Mouse (Mus musculus) ES-E14 (cell line): Measurements from ENCODE around the gene Tff1. TPM values are rescaled to one million over a fixed set of nuclear protein-coding genes. Genes with fewer than 3 reads are reported as not detected.

Experiments used
- DNase-seq: peaks from one replicate; pipeline ENCODE4 v3.0.0-alpha.2; 2013; ENCODE audit warnings: low read depth, low spot score
- H3K27ac ChIP-seq: 2 replicates; pipeline ENCODE4 v1.5.1; 2012; ENCODE audit warnings: low read depth, mild to moderate bottlenecking, low read length, moderate library complexity, mixed read lengths; ENCODE audit not compliant: poor library complexity, insufficient read depth, severe bottlenecking
- H3K36me3 ChIP-seq: 2 replicates; pipeline ENCODE4 v1.6.1; 2012; ENCODE audit warnings: mild to moderate bottlenecking, low read length, moderate library complexity, mixed read lengths; ENCODE audit not compliant: control insufficient read depth, poor library complexity, insufficient read depth, severe bottlenecking
- H3K4me1 ChIP-seq, 2 experiments: fragments of 150-350 bp in 1 of 2; sonication (generic) in 1 of 2; 2 replicates each; pipeline ENCODE4 v1.6.1; 2012; ENCODE audit warnings: low read length in 2 of 2, mild to moderate bottlenecking in 1 of 2, mixed read lengths in 1 of 2; ENCODE audit not compliant: control insufficient read depth in 2 of 2, insufficient read depth in 2 of 2, poor library complexity in 1 of 2
- H3K4me3 ChIP-seq, 2 experiments: fragments of 150-350 bp in 1 of 2; sonication (generic) in 1 of 2; 2 replicates each; pipeline ENCODE4 v1.5.1; 2012; ENCODE audit warnings: low read length in 2 of 2, low read depth in 1 of 2, mild to moderate bottlenecking in 1 of 2, mixed read lengths in 1 of 2; ENCODE audit not compliant: insufficient read depth in 1 of 2, poor library complexity in 1 of 2, severe bottlenecking in 1 of 2
- H3K9ac ChIP-seq: 2 replicates; pipeline ENCODE4 v1.6.1; 2012; ENCODE audit warnings: low read depth, mild to moderate bottlenecking, low read length, mixed read lengths; ENCODE audit not compliant: poor library complexity, insufficient read depth, severe bottlenecking
- H3K9me3 ChIP-seq: fragments of 150-350 bp; sonication (generic); 2 replicates; pipeline ENCODE4 v1.6.1; 2012; ENCODE audit warnings: low read depth, mild to moderate bottlenecking, low read length; ENCODE audit not compliant: control insufficient read depth, insufficient read depth
- CHD2 ChIP-seq: IDR thresholded peaks from 2 replicates; pipeline ENCODE4 v1.6.1; 2014; ENCODE audit warnings: mild to moderate bottlenecking, low read depth, low read length, inconsistent platforms
- HCFC1 ChIP-seq: IDR thresholded peaks from 2 replicates; pipeline ENCODE4 v1.6.1; 2012; ENCODE audit warnings: low read length, inconsistent platforms, borderline replicate concordance; ENCODE audit not compliant: insufficient read depth
- MAFK ChIP-seq: IDR thresholded peaks from 2 replicates; pipeline ENCODE4 v1.6.1; 2014; ENCODE audit warnings: mild to moderate bottlenecking, low read depth, low read length, inconsistent platforms; ENCODE audit not compliant: insufficient read depth
- ZC3H11A ChIP-seq: IDR thresholded peaks from 2 replicates; pipeline ENCODE4 v1.6.1; 2012; ENCODE audit warnings: low read depth, mild to moderate bottlenecking, inconsistent platforms, low read length, borderline replicate concordance
- ZNF384 ChIP-seq: IDR thresholded peaks from 2 replicates; pipeline ENCODE4 v1.6.1; 2012; ENCODE audit warnings: low read depth, low read length, inconsistent platforms
- in situ Hi-C, 2 experiments: fragments of 600-800 bp; cut with MboI; formaldehyde crosslinking; loops; one replicate each; pipeline ENCODE4 v1.15.1; 2025; ENCODE audit warnings: low sequenced_read_pairs in 2 of 2, inconsistent platforms in 1 of 2; ENCODE audit not compliant: unreplicated experiment in 2 of 2
- total RNA-seq: library from RNA; depleted of rRNA; stranded (reverse); fragments of 300-350 nt; gene quantifications from 2 replicates; pipeline ENCODE4 v1.2.3, GENCODE M21; 2012

The Tff1 gene
- total RNA-seq, 1 experiment, result not detected

- H3K36me3 ChIP-seq, result no peaks in the 10 kb centered on the region
- H3K9me3 ChIP-seq, result no peaks in the 10 kb centered on the region
- in situ Hi-C loops, result no loop called here
- H3K9ac ChIP-seq, result no peak overlapping the region
- no peak overlapping the region for H3K4me3 ChIP-seq
- DNase-seq, result no peak
- no peaks in the 10 kb centered on the region for H3K4me1 ChIP-seq
- no peak overlapping the region for H3K27ac ChIP-seq
- TF ChIP-seq CHD2, result no peak
- no peak for TF ChIP-seq ZC3H11A
- TF ChIP-seq ZNF384, result no peak
- no peak for TF ChIP-seq MAFK
- no peak for TF ChIP-seq HCFC1
Observed at GRCm38 (mm10) chr17:31152512-31152911, 12.6 kb downstream of the Tff1 start.

- H3K9ac ChIP-seq, result no peak overlapping the region
- peaks cover 0 to 6% of the 10 kb centered on the region in 2 experiments; a peak in 1 of 4 replicates for H3K4me1 ChIP-seq
- no peaks in the 10 kb centered on the region for H3K36me3 ChIP-seq
- TF ChIP-seq CHD2 (no peak), ZNF384 (no peak), ZC3H11A (no peak), MAFK (no peak), HCFC1 (no peak)
- H3K9me3 ChIP-seq, result no peaks in the 10 kb centered on the region
- H3K27ac ChIP-seq, result no peak overlapping the region
- H3K4me3 ChIP-seq, result no peak overlapping the region
- no peak for DNase-seq
- in situ Hi-C loops, result no loop called here
Observed at GRCm38 (mm10) chr17:31145998-31146397, 19.1 kb downstream of the Tff1 start.

DNA sequence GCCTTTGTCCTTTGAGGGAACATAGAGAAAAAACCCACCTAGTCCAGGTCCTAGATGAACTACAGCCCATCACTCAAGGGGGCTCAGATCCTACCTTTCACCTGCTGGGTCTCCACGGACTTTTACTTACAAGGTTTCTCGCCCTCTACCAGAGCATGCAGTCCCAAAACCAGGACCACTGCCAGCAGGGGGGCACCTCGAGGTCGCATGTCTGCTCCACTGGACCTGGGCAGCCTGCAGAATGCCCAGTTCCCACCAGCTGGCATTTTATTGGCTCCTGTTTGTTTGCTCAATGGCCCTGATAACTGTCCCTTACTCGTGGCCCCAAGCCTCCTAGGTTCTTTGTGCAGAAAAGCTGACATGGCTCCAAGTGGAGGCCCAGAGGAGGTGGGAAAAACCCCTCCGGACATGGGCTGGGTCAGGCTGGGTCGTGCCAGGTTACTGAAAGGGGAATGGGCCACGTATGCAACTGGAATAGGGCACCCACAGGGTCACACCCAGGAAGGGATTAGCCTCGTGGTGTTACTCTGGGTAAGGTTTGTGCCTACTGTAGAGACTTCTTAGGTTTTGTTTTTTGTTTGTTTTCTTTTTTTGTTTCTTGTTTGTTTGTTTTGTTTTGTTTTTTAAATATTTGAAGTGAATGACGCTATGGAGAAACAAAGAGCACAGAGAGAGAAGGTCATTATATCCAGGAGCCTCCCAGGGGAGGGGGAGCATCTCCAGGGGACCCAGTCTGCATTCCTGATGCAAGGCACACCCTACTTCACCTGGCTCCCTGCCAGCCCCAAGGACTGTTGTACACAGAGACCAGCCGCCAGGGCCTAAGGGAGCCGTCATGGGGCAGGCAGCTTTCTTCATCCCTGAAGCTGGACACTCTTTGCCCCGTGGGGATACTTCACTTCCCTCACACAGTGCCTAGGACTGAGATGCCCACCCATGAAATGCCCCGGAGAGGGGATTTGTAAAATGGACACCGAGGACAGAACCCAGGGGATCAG is 20.7 kb downstream of the Tff1 start, which contains the start of gene Tff2:
TSS of gene Tff2 (minus strand) at position 243 of the 998 bp plus-strand sequence.
- Histone ChIP-seq H3K4me3 (no peak within 1 kb of the TSS), H3K27ac (no peak within 1 kb of the TSS)
- peak; percentile 45 for DNase-seq

DNA sequence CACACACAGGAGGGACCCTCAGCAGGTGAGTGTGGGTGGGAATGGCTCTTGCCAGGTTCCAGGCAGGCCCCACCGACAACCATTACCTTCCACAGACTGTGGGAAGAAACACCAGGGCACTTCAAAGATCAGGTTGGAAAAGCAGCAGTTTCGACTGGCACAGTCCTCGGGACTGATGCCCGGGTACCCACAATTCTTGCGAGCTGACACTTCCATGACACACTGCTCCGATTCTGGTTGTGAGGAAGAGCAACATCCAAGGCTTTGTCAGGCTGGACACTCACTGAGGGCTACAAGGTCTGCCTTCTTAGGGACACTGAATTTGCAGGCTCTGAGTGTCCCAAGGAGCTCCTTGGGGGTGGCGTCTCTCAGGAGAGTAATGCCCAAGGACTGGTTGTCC is 23.0 kb downstream of the Tff1 start:
- TF ChIP-seq HCFC1 (no peak), MAFK (no peak), ZC3H11A (no peak), CHD2 (no peak)
- Histone ChIP-seq H3K9me3 (no peaks in the 10 kb centered on the region), H3K9ac (no peak overlapping the region), H3K36me3 (no peaks in the 10 kb centered on the region), H3K27ac (no peak overlapping the region), H3K4me3 (no peak overlapping the region), H3K4me1 (peaks cover 0 to 6% of the 10 kb centered on the region in 2 experiments; a peak in 1 of 4 replicates)
- no peak for DNase-seq
- in situ Hi-C loops, result no loop called here

More for the DNA sequence above, 20.7 kb downstream of the Tff1 start, which contains the start of gene Tff2:
- TF ChIP-seq ZC3H11A, result no peak
- TF ChIP-seq MAFK, result no peak
- no peak for TF ChIP-seq HCFC1
- TF ChIP-seq CHD2, result no peak
- no peak for TF ChIP-seq ZNF384
- Histone ChIP-seq H3K4me1 (peaks cover 0 to 6% of the 10 kb centered on the region in 2 experiments; a peak in 1 of 4 replicates), H3K9me3 (no peaks in the 10 kb centered on the region), H3K36me3 (no peaks in the 10 kb centered on the region), H3K9ac (no peak within 1 kb of the TSS)
- in situ Hi-C loops, result no loop called here
